Mouse (Mus musculus): ENCODE results near the gene 2700081O15Rik.

- TF ChIP-seq CTCF (IDR thresholded peaks at IDR 0.05; ENCODE audit: insufficient read depth, low read length) (no peak), POLR2A (IDR thresholded peaks at IDR 0.05; ENCODE audit: borderline replicate concordance, extremely low read depth, low read depth, low read length) (no peak)
These were observed 2.7 kb downstream of the 2700081O15Rik start for GRCm38 (mm10) chr19:7420108-7420507.

Measured in lung, adult 2 months (tissue).